Mouse (Mus musculus): ENCODE measurements around the gene Ttll9.

GRCm38 (mm10) chr2:153033545-153034230, 71.4 kb downstream of the Ttll9 start:
- TF ChIP-seq CTCF (IDR thresholded peaks at IDR 0.05) (no peak), POLR2A (IDR thresholded peaks at IDR 0.05; ENCODE audit: insufficient read depth, low read depth, low read length) (no peak)
